Mouse (Mus musculus) leukemia stem cell, adult 10-12 weeks (primary cell): ENCODE measurements around the gene Ampd2. TPM values are rescaled to one million over a fixed set of nuclear protein-coding genes. Genes with fewer than 3 reads are reported as not detected.

Experiments
- polyA plus RNA-seq: library from polyadenylated mRNA; stranded (reverse); fragments of >175 nt; gene quantifications from 2 replicates; pipeline ENCODE4 v1.2.3, GENCODE M21; 2012; ENCODE audit warnings: low replicate concordance

The Ampd2 gene
- 64.7 and 77.9 TPM in 2 replicates for polyA plus RNA-seq

GRCm38 (mm10) chr3:108086470-108086979 is at the start of gene Ampd2:
Gene Ampd2 (minus strand): TSS chr3:108086651.

DNA sequence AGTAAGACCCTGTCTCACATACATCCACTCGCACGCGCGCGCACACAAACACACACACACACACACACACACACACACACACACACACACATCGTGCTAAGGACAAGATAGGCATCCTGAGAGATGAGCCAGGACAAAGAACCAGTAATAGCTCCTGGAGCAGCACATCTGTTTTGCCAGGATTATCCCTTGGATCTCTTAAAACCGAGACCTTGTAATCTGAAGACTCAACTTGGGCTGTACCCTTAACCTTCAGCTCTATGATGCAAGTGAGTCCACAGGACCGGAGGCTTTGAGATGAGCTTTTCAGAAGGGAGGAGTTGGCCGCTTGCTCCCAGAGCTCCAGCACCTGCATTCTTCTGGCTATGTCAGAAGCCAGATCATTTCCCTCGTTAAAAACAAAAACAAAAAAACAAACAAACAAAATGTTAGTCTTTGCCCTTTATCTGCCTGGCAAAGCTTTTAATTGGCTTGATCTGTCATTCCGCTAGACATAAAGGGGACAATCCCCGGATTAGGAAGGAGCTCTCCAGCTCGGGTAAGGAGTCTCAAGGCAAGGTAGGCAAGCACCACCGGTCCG is 6.2 kb upstream of the Ampd2 start, which contains the start of gene Gnat2:
Gene Gnat2 (plus strand): TSS at position 254 of the 580 bp plus-strand sequence.

DNA sequence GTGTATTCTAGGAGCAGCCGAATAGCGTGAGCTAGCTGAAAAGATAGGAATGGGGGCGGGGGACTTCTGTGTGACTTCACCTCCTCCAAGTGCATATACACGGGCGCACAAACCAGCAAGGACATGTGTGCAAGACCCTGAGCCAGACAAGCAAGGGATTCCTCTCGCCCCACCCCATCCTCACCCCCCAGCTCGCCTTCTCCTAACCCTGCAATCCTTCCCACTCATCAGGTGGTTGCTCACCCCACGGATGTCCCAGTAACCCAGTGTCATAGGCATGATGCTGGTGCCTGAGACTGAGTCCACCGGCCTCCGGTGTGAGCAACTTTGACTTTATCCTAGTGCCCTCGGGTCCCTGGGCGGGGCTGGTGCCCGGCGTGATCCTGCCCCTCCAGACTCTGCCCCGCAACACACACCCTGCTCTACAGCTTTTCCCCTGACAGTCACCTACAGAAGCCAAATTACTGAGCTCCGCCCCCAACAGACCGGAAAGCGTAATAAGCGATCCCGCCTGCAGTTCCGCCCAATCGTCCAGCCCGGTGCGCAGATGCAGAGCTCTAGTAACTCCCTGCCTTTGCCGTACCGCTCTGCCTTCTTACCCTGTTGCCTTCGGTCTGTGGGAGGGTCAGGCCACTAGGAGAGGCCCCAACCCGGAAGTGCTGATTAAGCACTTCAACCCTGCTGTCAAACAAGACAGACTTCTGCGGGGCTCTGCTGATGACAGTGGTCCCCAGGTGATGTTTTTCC is 41.9 kb downstream of the Ampd2 start, which contains the start of gene Gstm4:
Gene Gstm4 (minus strand): TSS at position 501 of the 747 bp plus-strand sequence.

Other genes starting within 250 kb of the Ampd2 start
- gene Eps8l3, start 209.4 kb downstream of the Ampd2 start, polyA plus RNA-seq: not detected in 2 replicates
- 2.0 and 4.0 TPM in 2 replicates for gene Gstm5, start 190.8 kb downstream of the Ampd2 start, polyA plus RNA-seq
- 0.51 TPM in 1 of 2 replicates, not detected in the other for gene Gstm7, start 154.8 kb downstream of the Ampd2 start, polyA plus RNA-seq
- not detected in 2 replicates for gene Gstm6, start 142.9 kb downstream of the Ampd2 start, polyA plus RNA-seq
- gene Gstm3, start 117.4 kb downstream of the Ampd2 start, polyA plus RNA-seq: not detected in 2 replicates
- gene Gstm2, start 100.2 kb downstream of the Ampd2 start, polyA plus RNA-seq: 0.40 TPM in 1 of 2 replicates, not detected in the other
- 27.7 and 72.8 TPM in 2 replicates for gene Gstm1, start 68.7 kb downstream of the Ampd2 start, polyA plus RNA-seq
- gene Gstm4, start 41.8 kb downstream of the Ampd2 start, polyA plus RNA-seq: 0.34 and 0.51 TPM in 2 replicates
- 0.16 TPM in 1 of 2 replicates, not detected in the other for gene Gnat2, start 6.1 kb upstream of the Ampd2 start, polyA plus RNA-seq
- gene Gnai3, start 59.5 kb upstream of the Ampd2 start, polyA plus RNA-seq: 5.1 and 5.2 TPM in 2 replicates
- not detected in 2 replicates for gene Gpr61, start 68.2 kb upstream of the Ampd2 start, polyA plus RNA-seq
- 1.5 and 3.8 TPM in 2 replicates for gene Amigo1, start 99.7 kb upstream of the Ampd2 start, polyA plus RNA-seq
- 2.9 and 8.8 TPM in 2 replicates for gene Cyb561d1, start 114.6 kb upstream of the Ampd2 start, polyA plus RNA-seq
- 9.1 and 20.2 TPM in 2 replicates for gene Atxn7l2, start 124.3 kb upstream of the Ampd2 start, polyA plus RNA-seq
- not detected in 2 replicates for gene Sypl2, start 140.0 kb upstream of the Ampd2 start, polyA plus RNA-seq
- gene Psma5, start 170.3 kb upstream of the Ampd2 start, polyA plus RNA-seq: 2.5 and 4.8 TPM in 2 replicates
- gene Sort1, start 197.4 kb upstream of the Ampd2 start, polyA plus RNA-seq: 1.9 and 4.9 TPM in 2 replicates